Mouse (Mus musculus) megakaryocyte, embryonic 14.5 days (primary cell): Measurements from ENCODE around the gene R3hcc1l.

Experiments
- FLI1 ChIP-seq: IDR thresholded peaks from 2 replicates; pipeline ENCODE4 v1.6.1; 2012; ENCODE audit warnings: low read length, inconsistent platforms, mixed read lengths
- GATA1 ChIP-seq: IDR thresholded peaks from 3 replicates; pipeline ENCODE4 v1.6.1; 2012; ENCODE audit warnings: mixed read lengths, low read length, inconsistent platforms, borderline replicate concordance

DNA sequence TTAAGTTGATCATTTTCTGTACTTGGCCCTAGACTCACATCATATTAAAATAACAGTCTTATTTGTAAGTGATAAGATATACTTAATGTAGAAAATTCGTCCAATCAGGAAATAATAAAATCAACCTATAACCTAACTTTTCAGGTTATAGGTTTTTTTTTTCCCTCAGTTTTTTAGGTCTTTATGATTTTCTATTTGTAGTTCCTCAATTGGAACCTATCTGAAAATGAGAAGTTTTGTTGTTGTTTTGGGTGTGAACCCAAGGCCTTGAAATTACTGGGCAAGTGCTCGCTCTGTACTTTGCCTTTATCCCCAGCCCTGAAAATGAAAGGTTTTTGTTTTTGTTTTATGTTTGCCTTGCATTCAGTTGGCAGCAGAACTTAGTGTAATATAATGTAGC lies 6.1 kb downstream of the R3hcc1l start:
- TF ChIP-seq GATA1 (no peak), FLI1 (no peak)
